Mouse (Mus musculus) macrophage (primary cell): Measurements from ENCODE around the gene Ephb4. TPM values are rescaled to one million over a fixed set of nuclear protein-coding genes. Genes with fewer than 3 reads are reported as not detected.

Source experiments
- H3K27ac ChIP-seq: fragments of 350-480 bp; formaldehyde crosslinking; 2 replicates; pipeline ENCODE4 v1.9.0; 2021
- H3K36me3 ChIP-seq: fragments of 350-480 bp; formaldehyde crosslinking; 2 replicates; pipeline ENCODE4 v1.9.0; 2021; ENCODE audit errors: inconsistent target
- H3K4me3 ChIP-seq: fragments of 350-480 bp; formaldehyde crosslinking; 2 replicates; pipeline ENCODE4 v1.9.0; 2021; ENCODE audit errors: inconsistent target
- H3K79me2 ChIP-seq: fragments of 350-480 bp; formaldehyde crosslinking; 2 replicates; pipeline ENCODE4 v1.9.0; 2021; ENCODE audit errors: inconsistent target
- WGBS: methylation state at CpG from one replicate; pipeline ENCODE4 v1.1.7; 2026; ENCODE audit warnings: inconsistent platforms; ENCODE audit not compliant: missing documents; 5-methylcytosine and 5-hydroxymethylcytosine counted together
- polyA plus RNA-seq: library from polyadenylated mRNA; stranded (reverse); fragments of 250-400 nt; gene quantifications from 3 replicates; pipeline ENCODE4 v1.2.4, GENCODE M21; 2018; ENCODE audit warnings: inconsistent platforms

Gene Ephb4
- polyA plus RNA-seq, 1 experiment from 2014 or later = not detected

DNA sequence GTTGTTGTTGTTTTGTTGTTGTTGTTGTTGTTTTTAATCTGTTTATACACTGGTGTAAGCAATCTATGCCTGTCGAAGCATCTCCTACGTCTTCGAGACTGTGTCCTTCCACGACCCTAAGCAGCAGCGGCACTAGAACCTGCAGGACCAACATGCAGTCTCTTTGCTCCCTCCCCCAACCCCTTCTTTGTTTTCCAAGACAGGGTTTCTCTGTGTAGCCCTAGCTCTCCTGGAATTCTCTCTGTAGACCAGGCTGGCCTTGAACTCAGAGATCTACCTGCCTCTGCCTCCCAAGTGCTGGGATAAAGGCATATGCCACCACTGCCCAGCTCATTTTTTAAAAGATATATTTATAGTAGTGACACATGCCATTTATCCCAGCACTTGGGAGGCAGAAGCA is 6.5 kb upstream of the Ephb4 start:
- H3K36me3 ChIP-seq = no peaks in the 10 kb centered on the region
- no peak overlapping the region for H3K4me3 ChIP-seq
- 93% methylated on average over 5 of the region's 5 CpGs for WGBS
- H3K79me2 ChIP-seq = no peaks in the 10 kb centered on the region
- H3K27ac ChIP-seq = no peak overlapping the region

GRCm38 (mm10) chr5:137343869-137344268 is 6.0 kb upstream of the Ephb4 start:
- Histone ChIP-seq H3K36me3 (no peaks in the 10 kb centered on the region), H3K27ac (no peak overlapping the region), H3K79me2 (no peaks in the 10 kb centered on the region), H3K4me3 (no peak overlapping the region)

DNA sequence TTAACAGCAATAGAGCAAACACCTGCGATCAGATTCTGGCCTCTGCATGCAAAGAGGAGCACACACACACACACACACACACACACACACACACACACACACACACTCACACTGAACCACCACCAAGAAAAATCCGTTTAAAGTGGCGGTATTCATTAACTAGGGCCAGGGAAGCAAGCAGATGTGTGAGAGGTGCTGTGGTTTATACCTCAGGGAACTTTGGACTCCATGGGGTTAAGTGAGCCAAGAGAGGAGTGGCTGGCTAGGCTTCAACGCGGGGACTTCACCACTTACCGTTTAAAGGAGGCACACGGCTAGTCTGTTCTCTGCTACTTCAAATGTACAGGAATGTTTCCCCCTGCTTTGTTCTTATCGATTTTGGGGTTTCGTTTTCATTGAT is 4.1 kb upstream of the Ephb4 start:
- H3K36me3 ChIP-seq = no peaks in the 10 kb centered on the region
- no peaks in the 10 kb centered on the region for H3K79me2 ChIP-seq
- H3K27ac ChIP-seq = no peak overlapping the region
- H3K4me3 ChIP-seq = no peak overlapping the region
- whole genome bisulfite sequencing = 19% methylated on average over 9 of the region's 9 CpGs

- Histone ChIP-seq H3K36me3 (no peaks in the 10 kb centered on the region), H3K27ac (no peak overlapping the region), H3K79me2 (no peaks in the 10 kb centered on the region), H3K4me3 (no peak overlapping the region)
- 92% methylated on average over 1 of the region's 1 CpGs for WGBS
Observed at GRCm38 (mm10) chr5:137346388-137346787, 3.5 kb upstream of the Ephb4 start.

GRCm38 (mm10) chr5:137346983-137347382 is 2.9 kb upstream of the Ephb4 start:
- Histone ChIP-seq H3K27ac (no peak overlapping the region), H3K4me3 (no peak overlapping the region), H3K79me2 (no peaks in the 10 kb centered on the region), H3K36me3 (no peaks in the 10 kb centered on the region)
- WGBS = 98% methylated on average over 4 of the region's 4 CpGs

DNA sequence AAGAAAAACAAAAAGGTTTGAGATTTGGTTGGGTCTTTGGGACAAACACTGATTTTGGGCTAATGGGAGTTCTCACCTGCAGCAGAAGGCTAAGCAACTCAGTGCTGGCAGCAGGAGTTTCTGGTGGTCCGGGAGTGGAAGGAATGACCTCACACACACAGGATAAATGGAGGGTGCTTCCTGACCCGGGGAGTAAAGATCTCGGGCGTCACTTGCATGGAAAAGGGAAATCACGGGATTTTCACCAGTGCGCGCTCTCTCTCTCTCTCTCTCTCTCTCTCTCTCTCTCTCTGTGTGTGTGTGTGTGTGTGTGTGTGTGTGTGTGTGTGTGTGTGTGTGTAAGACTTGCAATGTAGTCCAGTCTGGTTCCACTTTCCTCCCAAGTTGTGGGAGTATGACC is 2.1 kb upstream of the Ephb4 start:
- WGBS = 80% methylated on average over 2 of the region's 7 CpGs
- no peak overlapping the region for H3K27ac ChIP-seq

GRCm38 (mm10) chr5:137348482-137349383 is 1.2 kb upstream of the Ephb4 start:
- Histone ChIP-seq H3K36me3 (no peaks in the 10 kb centered on the region), H3K27ac (no peak overlapping the region), H3K79me2 (no peaks in the 10 kb centered on the region), H3K4me3 (no peak overlapping the region)
- 8% methylated on average over 32 of the region's 33 CpGs for WGBS

More for the DNA sequence above, 2.1 kb upstream of the Ephb4 start:
- Histone ChIP-seq H3K36me3 (no peaks in the 10 kb centered on the region), H3K4me3 (no peak overlapping the region), H3K79me2 (no peaks in the 10 kb centered on the region)

- H3K27ac ChIP-seq = no peak overlapping the region
- WGBS = 4% methylated on average over 46 of the region's 55 CpGs
- H3K4me3 ChIP-seq = no peak overlapping the region
Observed at GRCm38 (mm10) chr5:137350205-137351057, 522 bp downstream of the Ephb4 start.

DNA sequence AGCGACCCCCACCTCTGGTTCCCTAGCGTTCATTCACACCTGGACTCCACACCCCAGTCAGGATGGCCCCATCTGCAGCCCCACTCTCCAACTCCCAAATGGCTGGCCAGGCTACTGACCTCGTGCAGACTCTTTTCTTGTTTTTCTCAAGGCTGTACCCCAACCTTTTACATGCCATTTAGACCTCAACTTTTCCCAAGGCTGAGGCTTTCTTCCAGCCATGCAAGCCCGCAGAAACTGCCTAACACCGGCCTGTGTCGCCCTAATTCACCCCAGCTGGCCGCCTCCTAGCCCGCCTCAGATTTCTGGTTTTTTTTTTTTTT is 1.1 kb downstream of the Ephb4 start:
- Histone ChIP-seq H3K36me3 (no peaks in the 10 kb centered on the region), H3K4me3 (no peak overlapping the region), H3K27ac (no peak overlapping the region), H3K79me2 (no peaks in the 10 kb centered on the region)
- 46% methylated on average over 7 of the region's 8 CpGs for WGBS

More at GRCm38 (mm10) chr5:137350205-137351057, 522 bp downstream of the Ephb4 start:
- Histone ChIP-seq H3K79me2 (no peaks in the 10 kb centered on the region), H3K36me3 (no peaks in the 10 kb centered on the region)

DNA sequence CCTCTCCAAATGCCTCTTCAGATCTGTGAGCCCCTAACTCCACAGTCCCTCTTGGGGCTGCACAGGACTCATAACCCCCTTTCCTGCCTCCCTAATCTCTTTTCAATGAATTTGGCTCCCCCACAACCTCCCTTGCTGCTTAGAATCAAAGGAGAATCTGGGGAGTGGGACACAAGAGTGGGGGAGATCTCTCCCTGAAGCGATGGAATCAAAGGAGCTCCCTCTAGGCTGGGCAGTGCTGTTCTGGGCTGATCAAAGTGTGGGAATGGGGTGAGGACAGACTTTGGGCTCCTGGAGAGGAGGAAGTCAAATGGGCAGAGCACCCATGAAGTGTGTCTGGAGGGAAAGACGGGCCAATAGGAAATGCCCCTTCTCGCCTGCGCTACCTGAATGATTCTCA is 1.5 kb downstream of the Ephb4 start:
- H3K79me2 ChIP-seq = no peaks in the 10 kb centered on the region
- WGBS = 89% methylated on average over 4 of the region's 4 CpGs
- no peak overlapping the region for H3K27ac ChIP-seq
- H3K4me3 ChIP-seq = no peak overlapping the region
- H3K36me3 ChIP-seq = no peaks in the 10 kb centered on the region

- 82% methylated on average over 16 of the region's 16 CpGs for WGBS
- no peak overlapping the region for H3K27ac ChIP-seq
- no peaks in the 10 kb centered on the region for H3K36me3 ChIP-seq
- H3K4me3 ChIP-seq = no peak overlapping the region
- no peaks in the 10 kb centered on the region for H3K79me2 ChIP-seq
Observed at GRCm38 (mm10) chr5:137352011-137352975, 2.4 kb downstream of the Ephb4 start.

DNA sequence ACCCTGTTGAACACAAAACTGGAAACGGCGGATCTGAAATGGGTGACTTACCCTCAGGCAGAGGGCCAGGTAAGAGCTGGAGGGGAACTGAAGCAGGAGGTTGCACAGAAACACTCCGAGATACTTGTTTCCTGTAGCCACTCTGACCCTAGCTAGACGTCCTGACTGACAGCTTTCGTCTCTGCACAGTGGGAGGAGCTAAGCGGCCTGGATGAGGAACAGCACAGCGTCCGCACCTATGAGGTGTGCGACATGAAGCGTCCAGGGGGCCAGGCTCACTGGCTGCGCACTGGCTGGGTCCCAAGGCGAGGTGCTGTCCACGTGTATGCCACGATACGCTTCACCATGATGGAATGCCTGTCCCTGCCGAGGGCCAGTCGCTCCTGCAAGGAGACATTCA is 4.2 kb downstream of the Ephb4 start:
- H3K27ac ChIP-seq = no peak overlapping the region
- no peak overlapping the region for H3K4me3 ChIP-seq
- no peaks in the 10 kb centered on the region for H3K79me2 ChIP-seq
- WGBS = 91% methylated on average over 17 of the region's 17 CpGs
- no peaks in the 10 kb centered on the region for H3K36me3 ChIP-seq

- Histone ChIP-seq H3K36me3 (no peaks in the 10 kb centered on the region), H3K27ac (no peak overlapping the region), H3K4me3 (no peak overlapping the region), H3K79me2 (no peaks in the 10 kb centered on the region)
- 64% methylated on average over 7 of the region's 7 CpGs for WGBS
Observed at GRCm38 (mm10) chr5:137358382-137358781, 8.5 kb downstream of the Ephb4 start.

- WGBS = 93% methylated on average over 10 of the region's 11 CpGs
- Histone ChIP-seq H3K4me3 (no peak overlapping the region), H3K36me3 (no peaks in the 10 kb centered on the region)
Observed at GRCm38 (mm10) chr5:137369665-137370064, 19.8 kb downstream of the Ephb4 start.

More at GRCm38 (mm10) chr5:137369665-137370064, 19.8 kb downstream of the Ephb4 start:
- Histone ChIP-seq H3K79me2 (no peaks in the 10 kb centered on the region), H3K27ac (no peak overlapping the region)
